In the genomic region with DNA sequence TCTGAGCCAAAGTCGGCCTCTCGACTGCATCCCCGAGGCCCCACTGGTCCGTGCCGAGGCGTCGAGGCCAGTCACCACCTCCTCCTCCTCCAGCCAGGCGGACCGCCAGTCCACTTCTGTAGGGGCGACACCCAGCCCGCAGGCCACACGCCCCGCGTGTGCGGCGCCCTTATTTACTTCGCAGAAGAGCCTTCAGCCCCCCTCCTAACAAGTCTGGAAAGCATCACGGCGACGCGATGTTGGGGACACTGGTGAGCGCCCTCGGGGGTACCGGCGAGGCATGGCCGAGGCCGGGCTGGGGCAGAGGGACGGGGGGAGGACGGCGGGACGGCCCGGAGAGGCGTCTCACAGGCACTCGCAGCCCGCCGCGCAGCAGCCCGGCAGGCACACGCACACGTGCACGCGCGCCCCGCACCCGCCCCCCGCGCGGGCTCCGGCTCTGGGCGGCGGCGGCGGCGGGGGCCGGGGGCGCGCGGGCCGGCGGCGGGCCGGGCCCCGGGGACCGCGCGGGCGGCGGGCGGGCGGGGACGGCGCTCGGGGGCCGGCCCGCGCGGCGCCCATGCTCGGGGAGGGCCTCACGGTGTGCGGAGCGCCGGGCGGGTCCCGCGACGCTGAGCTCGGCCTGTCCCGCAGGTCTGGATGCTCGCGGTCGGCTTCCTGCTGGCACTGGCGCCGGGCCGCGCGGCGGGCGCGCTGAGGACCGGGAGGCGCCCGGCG, we compare ENCODE assay signal across 9 mouse cellular contexts. TPM values are rescaled to one million over a fixed set of nuclear protein-coding genes. Genes with fewer than 3 reads are reported as not detected.
DNase-seq lines count a peak whose midpoint lies in the region; ATAC-seq and TF ChIP-seq lines count a peak whose summit lies in the region.
"Had no signal": no experiment of that assay in that cellular context is flagged by ENCODE, and none has a peak within 500 bp of the region (broad histone marks: within the 10 kb centered on the region; RNA-seq: fewer than 3 reads in every experiment).

A gene (plus strand): TSS at position 107 of the 717 bp plus-strand sequence.

- H3K4me2 ChIP-seq in forebrain, postnatal 0 days (ENCODE audit: low read depth): peak within 1 kb of the TSS; percentile 80
- H3K4me2 ChIP-seq in hindbrain, embryonic 16.5 days (ENCODE audit: low read length): peak within 1 kb of the TSS; percentile 72
- peak within 1 kb of the TSS; percentile 83 for H3K4me2 ChIP-seq in liver, embryonic 13.5 days
- peak within 1 kb of the TSS; percentile 80 for H3K4me2 ChIP-seq in neural tube, embryonic 13.5 days

- ATAC-seq in cerebellum, adult (ENCODE audit: insufficient number of reproducible peaks, low FRiP score, low TSS enrichment): peak; percentile 26
- ATAC-seq in forebrain, postnatal 0 days: peak; percentile 61
- peak; percentile 55 for ATAC-seq in hindbrain, embryonic 16.5 days
- peak; percentile 13 for ATAC-seq in liver, embryonic 13.5 days (ENCODE audit: low read depth)
- peak; percentile 60 for ATAC-seq in neural tube, embryonic 13.5 days (ENCODE audit: low read depth)

- H3K9me3 ChIP-seq in forebrain, postnatal 0 days (ENCODE audit: low read length): no peaks in the 10 kb centered on the region
- H3K9me3 ChIP-seq in hindbrain, embryonic 16.5 days (ENCODE audit: control insufficient read depth, low read length): no peaks in the 10 kb centered on the region
- no peaks in the 10 kb centered on the region for H3K9me3 ChIP-seq in liver, embryonic 13.5 days (replicated peaks)
- no peaks in the 10 kb centered on the region for H3K9me3 ChIP-seq in neural tube, embryonic 13.5 days

- H3K9ac ChIP-seq in forebrain, postnatal 0 days: peak within 1 kb of the TSS; percentile 87
- H3K9ac ChIP-seq in hindbrain, embryonic 16.5 days (ENCODE audit: low read depth, low read length): peak within 1 kb of the TSS; percentile 94
- peak within 1 kb of the TSS; percentile 49; the same call in 1 of the 2 replicates for H3K9ac ChIP-seq in liver, embryonic 13.5 days
- peak within 1 kb of the TSS; percentile 84 for H3K9ac ChIP-seq in neural tube, embryonic 13.5 days

- H3K27ac ChIP-seq in forebrain, postnatal 0 days (ENCODE audit: low read depth, low read length): peak within 1 kb of the TSS; percentile 81
- H3K27ac ChIP-seq in hindbrain, embryonic 16.5 days (ENCODE audit: low read depth, low read length): peak within 1 kb of the TSS; percentile 80
- no peak within 1 kb of the TSS for H3K27ac ChIP-seq in liver, embryonic 13.5 days
- peak within 1 kb of the TSS; percentile 81 for H3K27ac ChIP-seq in neural tube, embryonic 13.5 days (replicated peaks)

- 4% methylated on average over 49 of the region's 104 CpGs for WGBS in forebrain, postnatal 0 days
- WGBS in hindbrain, embryonic 16.5 days: under 1% methylated on average over 50 of the region's 104 CpGs
- WGBS in liver, embryonic 13.5 days (ENCODE audit: insufficient replicate concordance): 2% methylated on average over 56 of the region's 104 CpGs
- WGBS in neural tube, embryonic 13.5 days: under 1% methylated on average over 34 of the region's 104 CpGs

- no peak for TF ChIP-seq CTCF in forebrain, postnatal 0 days (IDR thresholded peaks at IDR 0.05; ENCODE audit: low read depth)

- peak within 1 kb of the TSS; percentile 82 for H3K4me3 ChIP-seq in forebrain, postnatal 0 days (ENCODE audit: low read depth, low read length)
- H3K4me3 ChIP-seq in hindbrain, embryonic 16.5 days (ENCODE audit: low read length): peak within 1 kb of the TSS; percentile 85
- H3K4me3 ChIP-seq in liver, embryonic 13.5 days (replicated peaks): peak within 1 kb of the TSS; percentile 66
- H3K4me3 ChIP-seq in neural tube, embryonic 13.5 days: peak within 1 kb of the TSS; percentile 75

- H3K4me1 ChIP-seq in forebrain, postnatal 0 days (ENCODE audit: insufficient read depth): 0 out of 2 replicates have a peak, but pooled peaks cover 7% of the 10 kb centered on the region
- H3K4me1 ChIP-seq in hindbrain, embryonic 16.5 days (ENCODE audit: control insufficient read depth, insufficient read depth, low read depth, low read length): peaks cover 17% of the 10 kb centered on the region
- peaks cover 26% of the 10 kb centered on the region for H3K4me1 ChIP-seq in liver, embryonic 13.5 days (replicated peaks)
- peaks cover 22% of the 10 kb centered on the region for H3K4me1 ChIP-seq in neural tube, embryonic 13.5 days (replicated peaks)

- no peaks in the 10 kb centered on the region for H3K36me3 ChIP-seq in forebrain, postnatal 0 days (ENCODE audit: insufficient read depth)
- no peaks in the 10 kb centered on the region for H3K36me3 ChIP-seq in hindbrain, embryonic 16.5 days (ENCODE audit: control insufficient read depth, insufficient read depth, low read length)
- no peaks in the 10 kb centered on the region for H3K36me3 ChIP-seq in liver, embryonic 13.5 days
- no peaks in the 10 kb centered on the region for H3K36me3 ChIP-seq in neural tube, embryonic 13.5 days

- H3K27me3 ChIP-seq in forebrain, postnatal 0 days (ENCODE audit: insufficient read depth, low read length): no peaks in the 10 kb centered on the region
- no peaks in the 10 kb centered on the region for H3K27me3 ChIP-seq in hindbrain, embryonic 16.5 days (replicated peaks; ENCODE audit: control insufficient read depth, insufficient read depth, low read length)
- H3K27me3 ChIP-seq in liver, embryonic 13.5 days: peaks cover 58% of the 10 kb centered on the region
- peaks cover 39% of the 10 kb centered on the region for H3K27me3 ChIP-seq in neural tube, embryonic 13.5 days

- DNase-seq in right cerebral cortex, adult 18-20 months: peak; percentile 43
- no peak for DNase-seq in right cerebral cortex, adult 2 months (ENCODE audit: low spot score in 2 of 2)
- DNase-seq in forebrain, postnatal 0 days: peak; percentile 76
- no peak for DNase-seq in liver, embryonic 13.5 days
- DNase-seq in spleen, postnatal 10 days (ENCODE audit: low spot score in 2 of 2): no peak

RNA-seq across cellular contexts. Expression of the gene that starts here (rescaled TPM):
- 38.8 and 47.6 TPM in 2 replicates for total RNA-seq in forebrain, postnatal 0 days (2014; rRNA removed)
- 8.5 and 9.8 TPM in 2 replicates for polyA plus RNA-seq in forebrain, postnatal 0 days (2015; fragmentation: Nextera tagmentation; extraction: Ambion mirVana)
- 4.9 and 6.3 TPM in 2 replicates for polyA plus RNA-seq in hindbrain, embryonic 16.5 days (2015; fragmentation: Nextera tagmentation; extraction: Ambion mirVana)
- polyA plus RNA-seq in liver, embryonic 13.5 days (2015; fragmentation: Nextera tagmentation; extraction: Ambion mirVana): 0.42 and 0.50 TPM in 2 replicates
- 3.9 and 4.7 TPM in 2 replicates for polyA plus RNA-seq in neural tube, embryonic 13.5 days (2015; fragmentation: Nextera tagmentation; extraction: Ambion mirVana)
- total RNA-seq: common myeloid progenitor, adult 5-6 weeks had no signal

Comparison
In these comparisons a context has a peak if more than half of its experiments do, and no peak if none do; other contexts are left out.
1. DNase-seq: peak in right cerebral cortex, adult 18-20 months (single experiment) and forebrain, postnatal 0 days (single experiment); none in right cerebral cortex, adult 2 months (0 of 2), liver, embryonic 13.5 days (single experiment) and spleen, postnatal 10 days (0 of 2).
2. Peak in ATAC-seq, H3K4me3 ChIP-seq, H3K9ac ChIP-seq and H3K4me2 ChIP-seq in liver, embryonic 13.5 days; RNA of the gene not detected or under 1 TPM.
3. Peak in every context shown above with its lines, with median percentiles within 50 percentile points of each other: ATAC-seq, H3K4me2 ChIP-seq, H3K4me3 ChIP-seq and H3K9ac ChIP-seq.